Mouse (Mus musculus): ENCODE data around the gene Fxr1.

GRCm38 (mm10) chr3:34035706-34036105 is 16.0 kb downstream of the Fxr1 start:
- TF ChIP-seq CTCF (IDR thresholded peaks at IDR 0.05; ENCODE audit: low read depth), result no peak
- TF ChIP-seq EP300 (optimal IDR thresholded peaks at IDR 0.05), result no peak
